In genomic region chr1:118768831-118769230, GRCm38 (mm10) we compare ENCODE assay signal across 8 mouse cellular contexts.
DNase-seq lines count a peak whose midpoint lies in the region; ATAC-seq lines count a peak whose summit lies in the region.

No protein-coding gene starts in this region.

- no peaks in the 10 kb centered on the region for H3K9me3 ChIP-seq in forebrain, embryonic 15.5 days
- H3K9me3 ChIP-seq in neural tube, embryonic 14.5 days (ENCODE audit: control insufficient read depth, low read length) = no peaks in the 10 kb centered on the region

- DNase-seq in adrenal gland, postnatal 14 days = peak; percentile 43
- DNase-seq in adrenal gland, postnatal 4 days (ENCODE audit: low spot score in 2 of 2) = no peak
- DNase-seq in urinary bladder, postnatal 14 days (ENCODE audit: low spot score) = peak; percentile 26
- no peak for DNase-seq in urinary bladder, postnatal 25 days (ENCODE audit: low spot score)
- peak; percentile 35 to 58 for DNase-seq in left cerebral cortex, postnatal 10 days (ENCODE audit: extremely low spot score in 1 of 2, low spot score in 2 of 2)
- no peak for DNase-seq in thymus, adult 18-20 months

- H3K9ac ChIP-seq in forebrain, embryonic 15.5 days (replicated peaks) = no peak overlapping the region
- no peak overlapping the region for H3K9ac ChIP-seq in neural tube, embryonic 14.5 days (replicated peaks; ENCODE audit: low read depth, low read length)

- H3K27me3 ChIP-seq in forebrain, embryonic 15.5 days = no peaks in the 10 kb centered on the region
- no peaks in the 10 kb centered on the region for H3K27me3 ChIP-seq in neural tube, embryonic 14.5 days (ENCODE audit: control insufficient read depth, insufficient read depth, low read length)

- 28% methylated on average over 4 of the region's 4 CpGs for WGBS in forebrain, embryonic 15.5 days
- 24% methylated on average over 4 of the region's 4 CpGs for WGBS in neural tube, embryonic 14.5 days

- ATAC-seq in forebrain, embryonic 15.5 days (replicated peaks) = peak; percentile 32; the same call in 1 of the 2 replicates
- peak; percentile 18 for ATAC-seq in neural tube, embryonic 14.5 days (ENCODE audit: low read depth)

- intact Hi-C loops in left cerebral cortex, postnatal 10 days (cut with DNase I) = loop anchor here (1.0 kb wide), 1 partner anchor 314 kb away; no protein-coding TSS in a partner anchor

- no peak overlapping the region for H3K4me3 ChIP-seq in forebrain, embryonic 15.5 days
- H3K4me3 ChIP-seq in neural tube, embryonic 14.5 days (ENCODE audit: low read depth, low read length) = no peak overlapping the region

- no peaks in the 10 kb centered on the region for H3K36me3 ChIP-seq in forebrain, embryonic 15.5 days
- H3K36me3 ChIP-seq in neural tube, embryonic 14.5 days (ENCODE audit: control insufficient read depth, insufficient read depth, low read length) = no peaks in the 10 kb centered on the region

- no peak overlapping the region for H3K27ac ChIP-seq in forebrain, embryonic 15.5 days (replicated peaks)
- no peak overlapping the region for H3K27ac ChIP-seq in neural tube, embryonic 14.5 days (ENCODE audit: low read depth, low read length)

- H3K4me1 ChIP-seq in forebrain, embryonic 15.5 days = no peaks in the 10 kb centered on the region; the same call in 1 of the 2 replicates
- no peaks in the 10 kb centered on the region for H3K4me1 ChIP-seq in neural tube, embryonic 14.5 days (ENCODE audit: control insufficient read depth, insufficient read depth, low read length)

- no peak overlapping the region for H3K4me2 ChIP-seq in forebrain, embryonic 15.5 days (replicated peaks)
- no peak overlapping the region for H3K4me2 ChIP-seq in neural tube, embryonic 14.5 days (ENCODE audit: low read depth, low read length)

Comparison
In these comparisons a context has a peak if more than half of its experiments do, and no peak if none do; other contexts are left out.
1. DNase-seq: peak in adrenal gland, postnatal 14 days (single experiment), urinary bladder, postnatal 14 days (single experiment) and left cerebral cortex, postnatal 10 days (2 of 2); none in adrenal gland, postnatal 4 days (0 of 2), urinary bladder, postnatal 25 days (single experiment) and thymus, adult 18-20 months (0 of 2).